Mouse (Mus musculus) liver, embryonic 14.5 days (tissue): ENCODE measurements at regions not wholly inside any gene's neighbourhood (a gene's known extent, or its start where the extent isn't known, plus 50 kb on each side); places are given as distances from the start of the nearest gene placed in this dataset.

Experiments
- CTCF ChIP-seq: IDR thresholded peaks from 2 replicates; pipeline ENCODE4 v1.5.1; 2016; ENCODE audit warnings: antibody characterized with exemption, low read depth, control low read depth
- EP300 ChIP-seq: IDR thresholded peaks from 2 replicates; pipeline ENCODE4 v1.6.1; 2016; ENCODE audit warnings: antibody characterized with exemption, low read depth

GRCm38 (mm10) chrX:19162351-19162750 is 318.8 kb downstream of the Tex13c3 start:
- TF ChIP-seq CTCF (no peak), EP300 (no peak)
